Mouse (Mus musculus) G1E-ER4 (cell line): Measurements from ENCODE around the gene Utp3. TPM values are rescaled to one million over a fixed set of nuclear protein-coding genes. Genes with fewer than 3 reads are reported as not detected.

Experiments
- GATA1 ChIP-seq: IDR thresholded peaks from one replicate; pipeline ENCODE4 v1.8.0; 2012; ENCODE audit warnings: low read length, inconsistent platforms
- polyA plus RNA-seq: library from polyadenylated mRNA; stranded (reverse); fragments of >175 nt; gene quantifications from 2 replicates; pipeline ENCODE4 v1.2.3, GENCODE M21; 2012

The Utp3 gene
- 67.7 and 83.9 TPM in 2 replicates for polyA plus RNA-seq

- TF ChIP-seq GATA1: no peak
Measured at GRCm38 (mm10) chr5:88554086-88554886, at the start of gene Utp3. Utp3 (plus strand) TSS chr5:88554462.

GRCm38 (mm10) chr5:88508555-88508954, 45.7 kb upstream of the Utp3 start:
- TF ChIP-seq GATA1: no peak

GRCm38 (mm10) chr5:88508990-88509389, 45.3 kb upstream of the Utp3 start:
- TF ChIP-seq GATA1: no peak

- no peak for TF ChIP-seq GATA1
Measured at GRCm38 (mm10) chr5:88519232-88519631, 35.0 kb upstream of the Utp3 start.

GRCm38 (mm10) chr5:88527657-88528056, 26.6 kb upstream of the Utp3 start, which contains the start of gene Jchain:
Jchain (minus strand) TSS chr5:88527891.
- no peak for TF ChIP-seq GATA1

GRCm38 (mm10) chr5:88530908-88531307, 23.4 kb upstream of the Utp3 start:
- no peak for TF ChIP-seq GATA1

- no peak for TF ChIP-seq GATA1
Measured at GRCm38 (mm10) chr5:88534697-88535096, 19.6 kb upstream of the Utp3 start.

GRCm38 (mm10) chr5:88540845-88541244, 13.4 kb upstream of the Utp3 start:
- TF ChIP-seq GATA1: no peak

- TF ChIP-seq GATA1: no peak
Measured at GRCm38 (mm10) chr5:88542651-88543282, 11.5 kb upstream of the Utp3 start.

- no peak for TF ChIP-seq GATA1
Measured at GRCm38 (mm10) chr5:88545536-88545935, 8.7 kb upstream of the Utp3 start.

- no peak for TF ChIP-seq GATA1
Measured at GRCm38 (mm10) chr5:88553271-88554085, 784 bp upstream of the Utp3 start.

GRCm38 (mm10) chr5:88558991-88559390, 4.7 kb downstream of the Utp3 start:
- no peak for TF ChIP-seq GATA1

- no peak for TF ChIP-seq GATA1
Measured at GRCm38 (mm10) chr5:88561080-88561814, 7.0 kb downstream of the Utp3 start.

GRCm38 (mm10) chr5:88562863-88563780, 8.9 kb downstream of the Utp3 start:
- no peak for TF ChIP-seq GATA1
